Mouse (Mus musculus) MEL (cell line): ENCODE measurements at regions not wholly inside any gene's neighbourhood (a gene's known extent, or its start where the extent isn't known, plus 50 kb on each side); places are given as distances from the start of the nearest gene placed in this dataset.

Experiments used
- DNase-seq: peaks from one replicate; pipeline ENCODE4 v3.0.0; 2011; ENCODE audit warnings: low read depth, low spot score
- H3K27ac ChIP-seq: 2 replicates; pipeline ENCODE4 v1.5.1; 2012; ENCODE audit warnings: low read depth, mild to moderate bottlenecking, control low read depth, low read length, moderate library complexity; ENCODE audit not compliant: control insufficient read depth
- H3K27me3 ChIP-seq, 2 experiments: fragments of 150-350 bp in 1 of 2; sonication (generic) in 1 of 2; 2 replicates each; pipeline ENCODE4 v1.6.1; 2012; ENCODE audit warnings: low read length in 2 of 2, mild to moderate bottlenecking in 2 of 2, improper control_type of control experiment in 1 of 2, moderate library complexity in 1 of 2; ENCODE audit not compliant: insufficient read depth in 2 of 2, control insufficient read depth in 1 of 2
- H3K36me3 ChIP-seq, 2 experiments: 2 replicates each; pipeline ENCODE4 v1.6.1; 2012 to 2014; ENCODE audit warnings: low read length in 2 of 2, improper control_type of control experiment in 1 of 2, inconsistent platforms in 1 of 2, mild to moderate bottlenecking in 1 of 2; ENCODE audit not compliant: insufficient read depth in 2 of 2, control insufficient read depth in 1 of 2
- H3K4me1 ChIP-seq, 2 experiments: fragments of 150-350 bp in 1 of 2; sonication (generic) in 1 of 2; 2 replicates each; pipeline ENCODE4 v1.6.1; 2012; ENCODE audit warnings: low read length in 2 of 2, improper control_type of control experiment in 1 of 2, mild to moderate bottlenecking in 1 of 2; ENCODE audit not compliant: insufficient read depth in 2 of 2, control insufficient read depth in 1 of 2
- H3K4me3 ChIP-seq, 2 experiments: fragments of 150-350 bp in 1 of 2; sonication (generic) in 1 of 2; 2 replicates each; pipeline ENCODE4 v1.5.1; 2012; ENCODE audit warnings: low read depth in 2 of 2, low read length in 2 of 2, mild to moderate bottlenecking in 2 of 2, moderate library complexity in 2 of 2, control low read depth in 1 of 2, improper control_type of control experiment in 1 of 2; ENCODE audit not compliant: control insufficient read depth in 1 of 2, insufficient read depth in 1 of 2
- H3K79me2 ChIP-seq: 2 replicates; pipeline ENCODE4 v1.6.1; 2012; ENCODE audit warnings: mild to moderate bottlenecking, low read length, moderate library complexity; ENCODE audit not compliant: control insufficient read depth, poor library complexity, insufficient read depth
- H3K9ac ChIP-seq: 2 replicates; pipeline ENCODE4 v1.6.1; 2012; ENCODE audit warnings: low read depth, mild to moderate bottlenecking, control low read depth, low read length, moderate library complexity; ENCODE audit not compliant: control insufficient read depth, poor library complexity, severe bottlenecking
- H3K9me3 ChIP-seq: fragments of 150-350 bp; sonication (generic); replicated peaks from 2 replicates; pipeline ENCODE4 v1.6.1; 2012; ENCODE audit warnings: mild to moderate bottlenecking, low read length, improper control_type of control experiment, moderate library complexity; ENCODE audit not compliant: insufficient read depth
- CHD2 ChIP-seq: IDR thresholded peaks from 2 replicates; pipeline ENCODE4 v1.6.1; 2011; ENCODE audit warnings: low read length, improper control_type of control experiment
- CTCF ChIP-seq, 3 experiments: IDR thresholded peaks in 2 of 3; conservative IDR thresholded peaks in 1 of 3; 2 replicates each; pipeline ENCODE4 v1.5.1; 2011 to 2012; ENCODE audit warnings: low read length in 3 of 3, low read depth in 2 of 3, mild to moderate bottlenecking in 2 of 3, improper control_type of control experiment in 1 of 3, inconsistent platforms in 1 of 3, mixed read lengths in 1 of 3, moderate library complexity in 1 of 3; ENCODE audit not compliant: control insufficient read depth in 1 of 3, insufficient read depth in 1 of 3, poor library complexity in 1 of 3, severe bottlenecking in 1 of 3
- E2F4 ChIP-seq: IDR thresholded peaks from 2 replicates; pipeline ENCODE4 v1.6.1; 2011; ENCODE audit warnings: low read depth, low read length, improper control_type of control experiment, borderline replicate concordance
- ELF1 ChIP-seq: IDR thresholded peaks from 2 replicates; pipeline ENCODE4 v1.6.1; 2014; ENCODE audit warnings: low read depth, mild to moderate bottlenecking, inconsistent platforms, low read length, improper control_type of control experiment, moderate library complexity
- EP300 ChIP-seq, 2 experiments: IDR thresholded peaks; 2 replicates each; pipeline ENCODE4 v1.6.1; 2011; ENCODE audit warnings: improper control_type of control experiment in 2 of 2, low read length in 2 of 2, low read depth in 1 of 2, mild to moderate bottlenecking in 1 of 2
- ETS1 ChIP-seq: IDR thresholded peaks from 2 replicates; pipeline ENCODE4 v1.6.1; 2012; ENCODE audit warnings: low read depth, mild to moderate bottlenecking, inconsistent platforms, low read length, improper control_type of control experiment, moderate library complexity
- GATA1 ChIP-seq: IDR thresholded peaks from 2 replicates; pipeline ENCODE4 v1.6.1; 2011; ENCODE audit warnings: low read depth, low read length, improper control_type of control experiment
- JUND ChIP-seq: IDR thresholded peaks from 2 replicates; pipeline ENCODE4 v1.6.1; 2011; ENCODE audit warnings: low read depth, mild to moderate bottlenecking, improper control_type of control experiment, low read length
- MEF2A ChIP-seq: IDR thresholded peaks from 2 replicates; pipeline ENCODE4 v1.6.1; 2014; ENCODE audit warnings: low read depth, mild to moderate bottlenecking, inconsistent platforms, low read length, improper control_type of control experiment; ENCODE audit not compliant: poor library complexity, insufficient replicate concordance, severe bottlenecking; ENCODE audit errors: extremely low read depth
- MXI1 ChIP-seq: IDR thresholded peaks from 2 replicates; pipeline ENCODE4 v1.6.1; 2011; ENCODE audit warnings: mild to moderate bottlenecking, low read depth, low read length, improper control_type of control experiment
- NRF1 ChIP-seq: IDR thresholded peaks from 2 replicates; pipeline ENCODE4 v1.6.1; 2014; ENCODE audit warnings: low read depth, mild to moderate bottlenecking, inconsistent platforms, low read length, improper control_type of control experiment, moderate library complexity; ENCODE audit not compliant: poor library complexity, insufficient read depth, severe bottlenecking
- POLR2A ChIP-seq, 2 experiments: IDR thresholded peaks; 2 replicates each; pipeline ENCODE4 v1.6.1; 2011 to 2012; ENCODE audit warnings: low read length in 2 of 2, mild to moderate bottlenecking in 2 of 2, control low read depth in 1 of 2, improper control_type of control experiment in 1 of 2, low read depth in 1 of 2, moderate library complexity in 1 of 2; ENCODE audit not compliant: control insufficient read depth in 1 of 2, insufficient read depth in 1 of 2, poor library complexity in 1 of 2
- POLR2AphosphoS5 ChIP-seq: IDR thresholded peaks from 2 replicates; pipeline ENCODE4 v1.6.1; 2012; ENCODE audit warnings: low read depth, borderline replicate concordance, mild to moderate bottlenecking, inconsistent platforms, low read length, moderate library complexity, mixed read lengths
- RAD21 ChIP-seq: IDR thresholded peaks from 2 replicates; pipeline ENCODE4 v1.6.1; 2011; ENCODE audit warnings: mild to moderate bottlenecking, low read depth, low read length, improper control_type of control experiment
- RCOR1 ChIP-seq: IDR thresholded peaks from 2 replicates; pipeline ENCODE4 v1.6.1; 2012; ENCODE audit warnings: low read depth, mild to moderate bottlenecking, inconsistent platforms, low read length, improper control_type of control experiment
- SIN3A ChIP-seq: IDR thresholded peaks from 2 replicates; pipeline ENCODE4 v1.6.1; 2012; ENCODE audit warnings: low read length, improper control_type of control experiment, inconsistent platforms
- SMC3 ChIP-seq: IDR thresholded peaks from 2 replicates; pipeline ENCODE4 v1.6.1; 2011; ENCODE audit warnings: low read depth, low read length, improper control_type of control experiment
- UBTF ChIP-seq: IDR thresholded peaks from 2 replicates; pipeline ENCODE4 v1.6.1; 2012; ENCODE audit warnings: low read depth, mild to moderate bottlenecking, inconsistent platforms, low read length, improper control_type of control experiment, moderate library complexity, borderline replicate concordance; ENCODE audit not compliant: insufficient read depth
- ZMIZ1 ChIP-seq: IDR thresholded peaks from 2 replicates; pipeline ENCODE4 v1.6.1; 2012; ENCODE audit warnings: low read depth, mild to moderate bottlenecking, inconsistent platforms, low read length, improper control_type of control experiment, moderate library complexity
- ZNF384 ChIP-seq: IDR thresholded peaks from 2 replicates; pipeline ENCODE4 v1.6.1; 2012; ENCODE audit warnings: low read depth, mild to moderate bottlenecking, inconsistent platforms, low read length, improper control_type of control experiment

GRCm38 (mm10) chr13:35171562-35172254 is 144.8 kb upstream of the Eci2 start:
- Histone ChIP-seq H3K4me3 (no peak overlapping the region), H3K27ac (no peak overlapping the region), H3K9ac (no peak overlapping the region), H3K79me2 (no peaks in the 10 kb centered on the region), H3K4me1 (no peaks in the 10 kb centered on the region), H3K27me3 (no peaks in the 10 kb centered on the region), H3K36me3 (no peaks in the 10 kb centered on the region), H3K9me3 (no peaks in the 10 kb centered on the region)
- TF ChIP-seq UBTF (no peak), MEF2A (no peak), CTCF (IDR thresholded peaks at IDR 0.05 in 2 of 3, conservative IDR thresholded peaks at IDR 0.05 in 1 of 3; ENCODE audit: control insufficient read depth in 1 of 3, insufficient read depth in 1 of 3, low read depth in 2 of 3, low read length in 3 of 3, poor library complexity in 1 of 3, severe bottlenecking in 1 of 3) (no peak), JUND (no peak), ZNF384 (no peak), ZMIZ1 (no peak)
- DNase-seq: no peak

- TF ChIP-seq MXI1 (no peak), NRF1 (no peak), EP300 (IDR thresholded peaks at IDR 0.05; ENCODE audit: low read depth in 1 of 2, low read length in 2 of 2) (no peak), SIN3A (no peak), POLR2A (IDR thresholded peaks at IDR 0.05; ENCODE audit: control insufficient read depth in 1 of 2, insufficient read depth in 1 of 2, low read depth in 1 of 2, low read length in 2 of 2, poor library complexity in 1 of 2) (no peak), E2F4 (no peak), ELF1 (no peak), CHD2 (no peak), POLR2AphosphoS5 (no peak), RCOR1 (no peak), JUND (no peak), RAD21 (no peak), ETS1 (no peak), GATA1 (no peak), SMC3 (no peak)
- Histone ChIP-seq H3K27ac (no peak overlapping the region), H3K9ac (no peak overlapping the region), H3K79me2 (no peaks in the 10 kb centered on the region), H3K4me1 (no peaks in the 10 kb centered on the region), H3K36me3 (no peaks in the 10 kb centered on the region), H3K9me3 (no peaks in the 10 kb centered on the region), H3K27me3 (no peaks in the 10 kb centered on the region; a peak in 1 of 4 replicates), H3K4me3 (no peak overlapping the region)
- DNase-seq: no peak
Observed at GRCm38 (mm10) chr13:35173522-35173921, 146.6 kb upstream of the Eci2 start.
